Mouse (Mus musculus) stomach, postnatal 0 days (tissue): ENCODE data around the gene Upf1. TPM values are rescaled to one million over a fixed set of nuclear protein-coding genes. Genes with fewer than 3 reads are reported as not detected.

Experiments
- ATAC-seq: fragments of 200-750 bp; cut with Nextera tagmentation; 2 replicates; pipeline ENCODE4 v1.8.0; 2017; ENCODE audit not compliant: low FRiP score, low TSS enrichment
- DNase-seq: peaks from one replicate; pipeline ENCODE4 v3.0.0-alpha.2; 2016; ENCODE audit warnings: low spot score
- H3K27ac ChIP-seq: fragments of 300-500 bp; sonication (generic); replicated peaks from 2 replicates; pipeline ENCODE4 v1.5.1; 2014; ENCODE audit warnings: mild to moderate bottlenecking, control low read depth
- H3K27me3 ChIP-seq: fragments of 300-500 bp; sonication (generic); 2 replicates; pipeline ENCODE4 v1.6.1; 2014; ENCODE audit warnings: low read length; ENCODE audit not compliant: control insufficient read depth, insufficient read depth
- H3K36me3 ChIP-seq: fragments of 300-500 bp; sonication (generic); 2 replicates; pipeline ENCODE4 v1.6.1; 2014; ENCODE audit warnings: low read length, mixed read lengths; ENCODE audit not compliant: control insufficient read depth, insufficient read depth
- H3K4me1 ChIP-seq: fragments of 300-500 bp; sonication (generic); replicated peaks from 2 replicates; pipeline ENCODE4 v1.6.1; 2014; ENCODE audit warnings: antibody characterized with exemption; ENCODE audit not compliant: control insufficient read depth, insufficient read depth
- H3K4me2 ChIP-seq: fragments of 300-500 bp; sonication (generic); replicated peaks from 2 replicates; pipeline ENCODE4 v1.6.1; 2014; ENCODE audit warnings: low read depth, mild to moderate bottlenecking, control low read depth, moderate library complexity
- H3K4me3 ChIP-seq: fragments of 300-500 bp; sonication (generic); 2 replicates; pipeline ENCODE4 v1.5.1; 2014; ENCODE audit warnings: low read depth, low read length, control low read depth
- H3K9ac ChIP-seq: fragments of 300-500 bp; sonication (generic); 2 replicates; pipeline ENCODE4 v1.6.1; 2014; ENCODE audit warnings: mild to moderate bottlenecking, low read length, control low read depth, mixed read lengths
- H3K9me3 ChIP-seq: fragments of 300-500 bp; sonication (generic); 2 replicates; pipeline ENCODE4 v1.6.1; 2016; ENCODE audit warnings: low read length; ENCODE audit not compliant: control insufficient read depth
- CTCF ChIP-seq: IDR thresholded peaks from 2 replicates; pipeline ENCODE4 v1.5.1; 2016; ENCODE audit warnings: antibody characterized with exemption, low read depth, mild to moderate bottlenecking, moderate library complexity
- EP300 ChIP-seq: optimal IDR thresholded peaks from 2 replicates; pipeline ENCODE3; 2016; ENCODE audit warnings: antibody characterized with exemption
- WGBS: fragments of 180-500 bp; shearing (Covaris S2); extraction: QIAGEN DNeasy Blood & Tissue Kit; methylation state at CpG from one replicate; pipeline ENCODE4 v1.1.7; 2014; 5-methylcytosine and 5-hydroxymethylcytosine counted together
- polyA plus RNA-seq: library from polyadenylated mRNA; unstranded; fragments of >200 nt; fragmentation: Nextera tagmentation; extraction: Ambion mirVana; gene quantifications from 2 replicates; pipeline ENCODE4 v1.2.1, GENCODE M21; 2015

Upf1 gene
- polyA plus RNA-seq, 1 experiment from 2014 or later: 9.5 TPM

DNA sequence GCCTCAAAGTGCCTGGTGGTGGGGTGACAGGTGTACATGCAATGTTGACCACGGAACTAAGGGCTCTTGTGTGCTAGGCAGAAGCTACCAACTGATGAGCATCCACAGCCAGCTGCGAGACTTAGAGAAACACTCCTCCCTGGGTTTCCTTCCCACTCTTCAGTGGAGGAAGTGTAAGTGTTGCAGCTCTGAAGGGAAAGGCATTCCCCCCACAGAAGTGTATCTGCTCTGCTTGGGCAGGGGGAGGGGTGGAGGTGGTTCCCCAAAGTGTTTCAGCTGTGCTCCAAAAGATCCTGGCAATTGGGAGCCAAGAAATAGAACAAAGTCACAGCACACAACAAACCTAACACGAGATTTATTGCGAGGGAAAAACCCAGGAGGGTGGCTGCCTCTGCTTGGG, 926 bp upstream of the Upf1 start:
- DNase-seq (no peak), ATAC-seq (no peak)
- Histone ChIP-seq H3K27ac (peak overlapping the region; percentile 67; the same call in 1 of the 2 replicates), H3K9ac (peak overlapping the region; percentile 38), H3K4me2 (peak overlapping the region; percentile 52), H3K9me3 (no peaks in the 10 kb centered on the region), H3K27me3 (no peaks in the 10 kb centered on the region), H3K4me1 (peaks cover 11% of the 10 kb centered on the region; the same call in 1 of the 2 replicates), H3K4me3 (peak overlapping the region; percentile 94), H3K36me3 (0 out of 2 replicates have a peak, but pooled peaks cover 3% of the 10 kb centered on the region)
- TF ChIP-seq CTCF (no peak), EP300 (no peak)
- 40% methylated on average over 4 of the region's 4 CpGs for WGBS

DNA sequence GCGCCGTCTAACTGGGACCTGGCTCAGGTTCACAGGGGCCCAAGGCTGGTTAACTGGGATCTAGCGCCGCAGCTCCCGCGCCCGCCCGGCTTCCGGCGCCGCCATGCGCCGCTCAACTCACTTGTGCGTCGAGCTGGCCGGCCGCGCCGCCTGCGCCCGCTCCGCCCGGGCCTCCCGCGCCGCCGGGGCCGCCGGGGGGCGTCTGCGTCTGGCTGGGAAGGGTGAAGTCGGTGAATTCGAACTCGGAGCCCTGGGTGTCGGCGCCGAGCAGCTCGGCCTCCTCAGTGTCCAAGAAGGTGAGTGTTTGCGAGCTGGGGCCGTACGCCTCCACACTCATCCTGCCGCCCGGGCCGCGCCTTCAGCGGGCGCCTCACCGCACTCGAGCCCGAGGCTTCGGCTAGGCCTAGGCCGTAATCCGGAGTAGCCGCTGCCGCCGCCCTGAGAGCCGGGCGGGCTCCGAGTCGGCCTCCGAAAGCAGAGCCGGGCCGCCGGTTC, 374 bp downstream of the Upf1 start:
- Histone ChIP-seq H3K9ac (peak overlapping the region; percentile 97), H3K4me3 (peak overlapping the region; percentile 94), H3K9me3 (no peaks in the 10 kb centered on the region), H3K4me2 (peak overlapping the region; percentile 94), H3K27ac (peak overlapping the region; percentile 92), H3K27me3 (no peaks in the 10 kb centered on the region), H3K36me3 (peaks cover 6% of the 10 kb centered on the region; the same call in 1 of the 2 replicates), H3K4me1 (peaks cover 11% of the 10 kb centered on the region; the same call in 1 of the 2 replicates)
- ATAC-seq: peak; percentile 53
- no peak for TF ChIP-seq EP300
- no peak; the same call in 1 of the 2 replicates for TF ChIP-seq CTCF
- WGBS: 0% methylated on average over 48 of the region's 64 CpGs
- no peak for DNase-seq

DNA sequence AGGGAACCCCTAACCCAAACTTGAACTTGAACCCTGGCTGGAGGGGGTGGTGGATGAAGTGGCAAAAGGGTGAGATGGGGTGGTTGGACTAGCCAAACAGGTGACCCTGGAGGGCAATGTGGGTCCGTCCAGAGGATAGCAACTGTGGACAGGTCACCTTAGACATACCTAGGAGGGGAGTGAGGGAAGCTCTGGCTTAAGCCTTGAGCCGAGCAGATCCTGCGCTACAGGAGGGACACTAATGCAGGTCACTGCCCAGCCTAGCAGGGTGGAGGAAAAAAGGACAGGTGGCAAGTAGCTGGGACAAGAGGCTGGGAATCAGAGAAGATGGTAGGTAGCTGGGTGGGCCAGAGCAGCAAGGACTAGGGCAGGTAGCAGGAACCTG, 1.1 kb downstream of the Upf1 start:
- peak overlapping the region; percentile 94 for H3K4me3 ChIP-seq
- peak overlapping the region; percentile 92 for H3K27ac ChIP-seq
- H3K4me2 ChIP-seq: peak overlapping the region; percentile 94
- 10% methylated on average over 3 of the region's 3 CpGs for WGBS
- no peak for ATAC-seq
- no peaks in the 10 kb centered on the region for H3K9me3 ChIP-seq
- H3K4me1 ChIP-seq: peaks cover 11% of the 10 kb centered on the region; the same call in 1 of the 2 replicates
- H3K27me3 ChIP-seq: no peaks in the 10 kb centered on the region
- TF ChIP-seq EP300: no peak
- no peak for TF ChIP-seq CTCF
- H3K36me3 ChIP-seq: peaks cover 6% of the 10 kb centered on the region; the same call in 1 of the 2 replicates
- H3K9ac ChIP-seq: peak overlapping the region; percentile 97
- DNase-seq: no peak

DNA sequence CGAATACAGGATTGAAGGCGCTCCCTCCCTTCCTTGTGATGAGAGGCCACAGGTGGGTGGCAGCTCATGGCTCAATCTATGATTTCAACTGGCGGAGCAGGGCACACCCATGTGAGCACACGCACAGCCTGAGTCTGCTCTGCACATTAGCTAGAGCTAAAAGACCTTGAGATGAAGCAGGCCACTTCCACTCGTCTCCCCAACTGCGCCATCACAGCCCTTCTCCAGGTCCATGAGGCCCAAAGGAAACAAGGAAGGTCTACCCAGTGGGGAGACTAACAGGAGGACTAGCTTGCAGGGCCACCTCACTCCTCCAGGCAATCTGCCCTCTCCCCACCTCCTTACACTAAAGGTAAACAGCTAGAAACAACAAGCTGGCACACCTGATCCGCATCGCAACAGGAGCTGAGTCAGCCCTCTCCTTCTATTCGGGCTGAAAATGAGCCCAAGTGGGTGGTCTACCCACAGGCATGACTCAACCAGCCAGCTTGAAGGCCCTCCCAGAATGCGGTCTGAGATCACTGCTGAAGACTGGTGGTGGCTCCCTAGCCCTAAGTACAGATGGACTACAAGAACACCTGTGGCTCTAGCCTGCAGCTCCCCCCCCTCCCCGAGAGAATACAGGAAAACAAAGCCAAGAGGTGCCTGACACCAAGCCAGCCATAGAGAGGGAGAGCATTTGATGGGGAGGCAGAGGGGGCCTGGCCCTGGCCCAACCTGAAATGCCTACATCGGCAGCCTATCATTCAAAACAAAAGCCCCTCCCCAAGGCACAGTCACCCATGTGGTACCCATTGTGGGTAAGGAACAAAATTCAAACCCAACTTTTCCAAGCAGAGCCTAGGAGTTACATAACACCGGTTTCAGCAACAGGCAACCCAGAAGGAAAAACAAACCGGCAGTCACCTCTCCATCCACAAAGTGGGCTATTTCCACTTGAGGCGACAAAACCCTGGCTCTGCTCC, 1.8 kb downstream of the Upf1 start:
- Histone ChIP-seq H3K27me3 (no peaks in the 10 kb centered on the region), H3K9ac (peak overlapping the region; percentile 97), H3K36me3 (peaks cover 6% of the 10 kb centered on the region), H3K27ac (peak overlapping the region; percentile 92), H3K4me1 (peaks cover 11% of the 10 kb centered on the region; the same call in 1 of the 2 replicates), H3K4me2 (peak overlapping the region; percentile 94), H3K4me3 (peak overlapping the region; percentile 94), H3K9me3 (no peaks in the 10 kb centered on the region)
- no peak for TF ChIP-seq EP300
- no peak for TF ChIP-seq CTCF
- peak; percentile 56 for DNase-seq
- ATAC-seq: 0 out of 2 replicates have a peak, but pooled peaks have one; percentile 1
- 29% methylated on average over 15 of the region's 15 CpGs for WGBS

DNA sequence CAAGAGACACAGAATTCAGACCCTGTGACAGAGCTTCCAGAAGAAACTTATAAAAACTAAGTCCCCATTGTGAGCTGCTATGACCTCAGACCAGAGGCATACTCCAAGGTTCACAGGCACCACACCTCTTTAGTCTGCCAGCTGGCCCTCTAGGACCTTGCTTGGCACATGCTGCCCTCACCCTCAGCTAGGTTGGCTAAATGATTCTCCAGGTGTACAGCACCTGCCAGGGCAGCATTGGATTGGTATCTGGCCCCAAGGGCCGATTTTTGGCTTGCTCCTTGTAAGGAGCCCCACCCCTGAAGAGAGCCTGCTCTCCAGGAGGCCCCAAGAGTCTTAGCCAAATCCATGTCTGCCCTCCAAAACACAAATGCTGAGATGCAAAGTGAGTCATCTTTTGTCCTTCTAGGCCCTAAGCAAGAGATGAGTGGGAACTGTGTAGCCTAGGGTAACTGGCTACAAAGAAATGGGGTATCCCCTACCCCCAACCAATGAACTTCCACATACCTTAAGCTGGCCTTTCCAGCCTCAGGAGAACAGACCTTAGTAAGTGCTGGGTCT, 5.1 kb downstream of the Upf1 start:
- DNase-seq (no peak), ATAC-seq (no peak)
- no peaks in the 10 kb centered on the region for H3K9me3 ChIP-seq
- 88% methylated on average over 1 of the region's 1 CpGs for WGBS
- H3K27ac ChIP-seq: no peak overlapping the region
- TF ChIP-seq CTCF (no peak), EP300 (no peak)
- no peak overlapping the region for H3K4me2 ChIP-seq
- peaks cover 11% of the 10 kb centered on the region for H3K36me3 ChIP-seq
- H3K4me1 ChIP-seq: peaks cover 9% of the 10 kb centered on the region; the same call in 1 of the 2 replicates
- no peaks in the 10 kb centered on the region for H3K27me3 ChIP-seq
- no peak overlapping the region for H3K4me3 ChIP-seq
- H3K9ac ChIP-seq: no peak overlapping the region
